Mouse (Mus musculus): ENCODE results near the gene Inpp4b.

Inpp4b gene

DNA sequence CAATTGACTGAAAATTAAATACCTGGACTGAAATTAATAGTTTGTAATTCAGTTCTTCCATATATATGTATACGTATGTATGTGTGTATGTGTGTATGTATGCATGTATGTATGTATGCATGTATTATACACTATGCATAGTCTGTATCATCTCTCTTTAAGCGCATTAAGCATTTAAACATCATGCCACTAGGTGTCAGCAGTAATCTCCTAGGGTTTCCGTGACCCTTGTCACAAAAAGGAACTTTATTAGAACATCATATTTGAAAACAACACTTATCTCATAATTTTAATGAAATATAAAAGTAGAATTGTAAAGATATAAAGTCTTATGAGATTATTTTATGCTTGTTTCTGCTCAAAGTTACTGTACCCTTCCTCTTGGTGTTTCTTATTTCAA lies 136.3 kb downstream of the Inpp4b start:
- no peak for DNase-seq (ENCODE audit: low spot score)

DNA sequence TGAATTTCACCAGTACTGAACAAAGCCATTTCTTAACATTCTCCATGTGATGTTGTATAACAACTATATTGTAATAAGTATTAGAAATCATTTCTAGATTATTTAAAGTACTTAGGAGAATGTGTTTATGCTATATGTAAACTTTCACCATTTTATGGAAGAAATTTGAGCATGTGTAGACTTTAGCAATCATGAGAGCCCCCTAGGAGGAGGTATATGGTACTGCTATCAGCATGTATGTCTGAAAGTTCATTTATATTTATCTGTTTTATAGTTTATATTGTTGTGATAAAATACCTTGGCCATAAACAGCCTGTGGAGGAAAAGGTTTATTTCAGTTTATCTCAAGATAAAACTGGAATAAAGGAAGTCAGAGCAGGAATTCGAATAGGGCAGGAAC lies 141.5 kb downstream of the Inpp4b start:
- no peak for DNase-seq (ENCODE audit: low spot score)

DNA sequence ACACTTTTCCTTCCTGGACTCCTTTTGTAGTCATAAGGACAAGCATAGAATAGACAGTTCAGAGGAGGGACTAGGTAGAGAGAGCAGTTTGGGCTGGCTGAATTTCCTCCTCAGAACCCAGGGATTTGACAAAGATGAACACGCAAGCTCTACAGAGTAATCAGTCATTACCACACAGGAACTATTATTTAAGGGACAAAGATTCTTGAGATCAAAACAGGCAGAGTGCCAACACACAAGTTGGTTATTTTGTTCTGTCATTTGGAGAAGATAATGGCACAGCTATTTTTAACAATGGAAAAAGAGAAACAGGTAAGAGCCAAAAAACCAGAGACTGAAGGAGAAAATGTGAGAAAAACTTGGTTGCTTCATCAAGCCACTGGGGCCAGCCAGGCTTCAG lies 143.3 kb downstream of the Inpp4b start:
- DNase-seq (ENCODE audit: low spot score): no peak

DNA sequence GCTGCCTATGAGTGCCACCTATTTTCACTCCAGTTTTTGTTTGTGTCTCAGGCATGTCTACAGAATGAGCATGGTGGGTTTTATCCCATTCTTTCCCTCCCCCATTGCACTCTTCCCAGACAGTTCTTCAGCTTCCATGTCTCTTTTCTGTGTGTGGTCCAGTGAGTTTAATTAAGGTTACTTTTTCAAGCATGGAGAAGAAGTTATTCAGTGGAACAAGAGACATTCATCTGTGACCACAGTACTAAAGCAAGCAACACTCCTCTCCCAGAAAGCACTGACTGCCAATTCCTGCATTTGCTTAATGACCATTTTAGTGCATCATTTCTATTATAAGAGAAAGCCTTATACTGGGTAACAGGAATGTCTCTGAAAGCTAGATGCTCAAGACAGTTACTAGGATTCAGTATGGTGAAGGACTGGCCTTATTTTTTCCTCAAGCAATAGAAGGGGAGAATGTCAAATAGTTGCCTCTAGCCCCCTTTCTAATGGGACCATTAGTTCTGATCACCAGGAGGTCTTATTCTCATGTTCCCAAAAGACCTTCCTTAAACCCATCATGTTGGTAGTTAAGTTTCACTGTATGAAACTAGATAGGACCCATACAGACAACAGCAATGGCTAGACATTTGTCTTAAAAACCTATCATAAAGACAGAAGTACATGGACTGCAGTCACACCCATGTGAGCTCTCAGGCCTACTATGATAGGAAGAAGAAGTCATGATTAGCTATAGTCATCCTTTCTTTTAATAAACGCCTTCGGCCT lies 147.7 kb downstream of the Inpp4b start:
- DNase-seq (ENCODE audit: low spot score): no peak

DNA sequence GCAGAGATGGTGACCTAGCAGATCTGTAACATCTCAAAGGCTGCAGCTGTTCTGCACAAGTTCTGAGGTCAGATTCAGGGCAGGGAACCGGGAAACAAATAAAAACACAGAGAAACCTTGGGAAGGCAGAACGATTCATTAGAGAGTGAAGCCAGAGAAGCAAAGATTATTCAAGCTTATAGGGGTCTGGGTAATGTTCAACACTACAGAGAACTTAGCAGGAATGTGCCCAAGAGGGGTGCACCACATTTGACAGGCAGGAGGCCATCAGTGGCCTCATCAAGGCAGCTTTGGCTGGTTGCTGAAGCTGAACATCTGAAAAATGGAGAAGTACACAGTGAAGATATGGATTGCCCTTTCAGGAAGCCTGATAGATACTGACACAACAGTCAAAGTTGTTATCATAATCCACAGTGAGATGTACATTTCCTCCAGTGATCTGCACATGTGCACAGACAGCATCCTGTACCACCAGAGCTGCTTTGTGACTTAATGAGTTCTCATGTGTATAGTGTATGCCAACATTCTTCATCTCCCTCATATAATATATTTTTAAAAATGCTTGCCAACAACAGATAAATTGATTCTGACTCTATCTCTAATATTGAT lies 148.8 kb downstream of the Inpp4b start:
- no peak for DNase-seq (ENCODE audit: low spot score)

DNA sequence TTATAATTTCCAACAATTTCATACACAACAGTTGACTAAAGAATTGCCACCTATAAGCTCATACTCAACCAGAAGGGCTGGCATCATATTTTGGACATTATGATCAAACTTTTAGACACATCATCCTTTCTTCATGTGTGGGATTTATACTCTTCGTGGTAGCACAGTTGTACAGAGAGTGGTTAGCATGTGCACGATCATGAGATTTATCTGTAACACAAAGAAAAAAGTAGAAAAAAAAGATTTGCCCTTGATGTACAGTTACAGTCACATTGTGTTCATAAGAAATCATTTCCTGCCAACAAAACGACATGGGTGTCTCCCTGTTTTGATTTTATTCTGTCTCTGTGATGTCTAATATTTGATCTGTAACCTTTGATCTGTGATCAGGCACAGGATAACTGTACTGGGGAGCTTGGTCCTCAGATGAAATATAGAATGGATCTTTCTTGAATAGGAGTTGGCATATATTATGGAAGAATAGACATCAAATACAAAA lies 149.4 kb downstream of the Inpp4b start:
- no peak for DNase-seq (ENCODE audit: low spot score)

DNA sequence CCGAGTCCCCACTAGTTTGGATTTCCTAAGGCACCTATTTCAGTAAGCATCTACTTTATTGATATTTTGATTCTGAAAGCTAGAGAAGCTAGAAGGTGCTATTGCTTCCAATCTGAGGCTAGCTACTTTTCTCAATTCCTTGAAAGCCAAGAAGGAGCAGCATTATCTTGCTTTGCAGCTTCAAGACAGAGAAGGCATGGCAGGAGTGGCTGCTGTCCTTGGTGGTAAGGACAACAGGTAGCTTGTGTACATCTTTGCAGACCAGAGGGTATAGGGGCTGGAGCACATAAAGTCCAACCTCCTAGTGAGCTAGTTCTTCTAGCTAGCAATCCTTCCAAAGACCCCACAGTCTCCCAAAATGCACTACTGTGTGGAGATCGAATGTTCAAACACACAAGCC lies 152.5 kb downstream of the Inpp4b start:
- DNase-seq (ENCODE audit: low spot score): no peak

GRCm38 (mm10) chr8:81497646-81498045 lies 155.3 kb downstream of the Inpp4b start:
- no peak for DNase-seq (ENCODE audit: low spot score)

GRCm38 (mm10) chr8:81502216-81502615 lies 159.9 kb downstream of the Inpp4b start:
- no peak for DNase-seq (ENCODE audit: low spot score)

DNA sequence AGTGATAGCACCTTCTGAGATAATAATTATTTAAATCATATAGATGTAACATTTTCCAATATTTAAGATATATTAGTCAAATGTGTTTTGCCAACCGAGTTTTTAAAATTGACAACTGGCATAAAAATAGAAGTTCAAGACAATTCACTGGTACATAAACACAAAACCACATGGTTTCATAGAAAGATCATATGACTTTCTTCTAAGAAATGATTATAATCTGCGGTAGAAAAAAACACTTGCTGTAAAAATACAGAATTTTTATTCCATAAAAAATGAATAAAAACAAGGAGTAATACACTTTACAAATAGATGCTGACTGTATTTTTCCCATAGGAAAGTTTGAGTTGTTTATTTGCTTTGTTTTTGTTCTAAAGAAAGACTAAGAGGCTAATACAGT lies 160.6 kb downstream of the Inpp4b start:
- no peak for DNase-seq (ENCODE audit: low spot score)

DNA sequence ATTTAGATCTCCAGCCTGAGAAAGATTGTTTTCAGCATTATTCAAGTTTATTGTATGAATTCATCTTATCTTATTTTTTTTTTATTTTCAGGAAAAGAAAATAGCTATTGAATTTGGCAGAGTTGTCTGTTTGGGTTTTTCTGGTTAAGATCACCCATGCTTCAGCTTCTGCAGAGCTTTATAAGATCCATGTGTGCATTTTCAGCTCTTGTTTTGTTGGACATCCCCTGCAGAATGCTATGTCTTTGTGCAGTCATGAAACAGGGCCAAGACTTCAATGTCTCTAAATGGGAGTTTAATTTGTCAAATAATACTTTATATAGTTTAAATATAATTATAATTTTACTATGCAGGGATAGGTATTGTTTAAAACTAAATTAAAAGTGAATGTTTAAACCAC lies 170.5 kb downstream of the Inpp4b start:
- no peak for DNase-seq (ENCODE audit: low spot score)

GRCm38 (mm10) chr8:81514425-81514824 lies 172.1 kb downstream of the Inpp4b start:
- no peak for DNase-seq (ENCODE audit: low spot score)

GRCm38 (mm10) chr8:81522085-81522484 lies 179.7 kb downstream of the Inpp4b start:
- DNase-seq (ENCODE audit: low spot score): no peak

GRCm38 (mm10) chr8:81524561-81524960 lies 182.2 kb downstream of the Inpp4b start:
- DNase-seq (ENCODE audit: low spot score): no peak

GRCm38 (mm10) chr8:81527661-81528060 lies 185.3 kb downstream of the Inpp4b start:
- no peak for DNase-seq (ENCODE audit: low spot score)

DNA sequence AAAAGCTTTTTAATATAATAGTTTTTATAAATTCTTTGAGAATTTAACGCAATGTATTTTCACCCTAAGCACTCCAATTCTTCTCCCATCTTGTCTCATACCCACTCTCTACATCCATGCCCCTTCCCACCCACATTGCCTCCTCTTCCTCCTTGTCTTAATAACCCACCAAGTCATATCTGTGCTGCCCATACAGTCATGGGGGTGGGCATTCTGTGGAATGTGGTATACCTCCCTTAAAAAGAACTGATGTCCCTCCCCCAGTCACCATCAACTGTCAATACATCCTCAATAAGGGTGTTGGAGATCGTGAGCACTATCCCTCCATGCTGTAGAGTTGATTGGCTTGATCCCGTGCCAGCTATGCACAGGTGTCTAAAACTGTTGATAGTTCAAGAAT lies 196.0 kb downstream of the Inpp4b start:
- no peak for DNase-seq (ENCODE audit: low spot score)

DNA sequence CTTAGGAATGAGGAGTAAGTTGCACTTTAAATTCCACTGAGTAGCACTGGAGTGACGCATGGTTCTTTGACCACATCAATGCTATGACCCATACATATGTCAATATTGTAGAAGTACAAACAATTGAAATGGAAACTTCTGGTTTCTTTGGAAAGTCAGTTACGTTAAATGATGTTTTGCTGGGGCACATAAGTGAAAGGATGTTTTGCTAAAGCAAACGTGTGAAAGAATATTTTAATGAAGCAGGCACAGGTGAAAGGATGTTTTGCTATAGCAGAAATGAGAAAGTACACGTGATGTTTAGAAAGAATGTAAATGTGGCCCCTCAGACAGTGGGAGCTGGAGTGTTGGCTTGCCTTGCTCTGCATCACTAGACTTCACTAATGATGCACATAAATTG lies 216.2 kb downstream of the Inpp4b start:
- no peak for DNase-seq (ENCODE audit: low spot score)

DNA sequence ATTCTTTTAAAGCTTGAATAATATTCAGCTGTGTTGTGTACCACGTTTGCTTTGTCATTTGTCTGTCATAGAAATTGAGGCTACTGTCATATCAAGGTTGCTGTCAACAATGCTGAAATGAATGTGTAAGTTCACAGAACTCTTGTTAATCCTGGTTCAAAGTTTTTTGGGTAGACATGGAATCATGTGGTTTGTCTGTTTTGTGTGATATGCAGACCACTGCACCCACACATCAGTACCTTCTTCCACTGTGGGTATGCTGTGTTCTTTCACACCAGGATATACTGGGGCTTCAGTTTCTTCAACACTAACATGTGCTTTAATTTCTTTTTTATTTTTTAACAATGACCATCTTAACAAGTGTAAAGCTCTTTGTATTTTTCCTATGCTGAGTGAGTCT lies 220.0 kb downstream of the Inpp4b start:
- no peak for DNase-seq (ENCODE audit: low spot score)

- DNase-seq (ENCODE audit: low spot score): no peak
These were observed 223.1 kb downstream of the Inpp4b start for GRCm38 (mm10) chr8:81565484-81565883.

DNA sequence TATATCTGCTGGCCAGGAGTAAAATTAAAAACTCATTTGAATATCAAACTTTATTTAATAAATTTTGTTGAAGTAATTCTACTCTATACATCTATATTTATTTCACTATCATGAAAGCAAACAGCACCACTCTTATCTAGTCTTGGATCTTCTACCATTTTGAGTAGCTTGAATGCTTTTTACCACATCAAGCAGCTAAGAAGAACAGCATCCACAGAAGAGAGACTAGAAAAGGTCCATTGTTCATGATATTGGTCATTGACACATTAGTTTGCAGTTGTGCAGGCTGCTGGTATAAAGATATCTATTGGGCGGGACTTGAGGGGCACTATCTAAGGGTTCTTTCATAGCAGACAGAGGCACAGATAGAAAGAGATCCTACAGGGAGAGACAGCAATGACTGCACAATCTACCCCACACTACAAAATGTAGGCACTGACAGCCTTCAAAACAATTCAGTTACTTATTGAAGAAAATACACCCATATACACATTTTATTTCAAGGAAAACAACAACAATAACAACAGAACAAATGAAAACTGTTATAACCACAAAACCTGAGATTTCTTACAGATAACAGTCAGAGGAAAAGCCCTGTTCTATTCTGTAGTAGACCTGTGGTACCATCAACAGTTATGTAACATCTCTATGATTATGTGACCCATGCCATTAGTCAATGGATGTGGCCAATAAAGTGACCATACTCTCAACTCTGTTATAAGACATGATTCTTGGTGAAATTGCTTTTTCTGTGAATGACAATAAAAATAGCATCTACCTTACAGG lies 230.2 kb downstream of the Inpp4b start:
- DNase-seq (ENCODE audit: low spot score): no peak

DNA sequence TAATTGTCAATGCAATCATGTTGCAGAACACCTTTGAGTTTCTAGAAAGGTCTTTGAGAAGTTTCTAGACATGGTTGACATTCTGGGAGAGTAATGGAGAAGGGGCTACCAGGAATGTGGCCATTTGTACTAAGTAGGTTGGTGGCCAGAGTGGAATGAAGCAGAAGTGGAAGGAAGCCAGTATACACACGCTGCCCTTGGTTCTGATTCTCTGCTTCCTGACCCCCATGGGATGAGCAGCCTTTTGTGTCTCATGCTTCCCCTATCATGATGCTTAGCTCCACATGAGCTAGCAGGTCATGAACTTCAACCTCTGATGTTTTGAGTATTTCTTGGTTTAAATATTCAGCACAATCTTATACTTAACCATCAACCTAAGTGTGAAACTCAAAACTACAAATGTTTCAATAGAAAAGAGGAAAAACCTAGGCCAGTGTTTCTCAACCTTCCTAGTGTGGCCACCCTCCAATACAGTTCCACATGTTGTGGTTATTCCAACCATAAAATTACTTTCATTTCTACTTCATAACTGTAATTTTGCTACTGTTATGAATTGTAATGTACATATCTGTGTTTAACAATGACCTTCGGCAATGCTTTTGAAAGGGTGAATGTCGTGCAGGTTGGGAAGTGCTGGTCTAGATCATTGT lies 233.0 kb downstream of the Inpp4b start:
- no peak for DNase-seq (ENCODE audit: low spot score)

DNA sequence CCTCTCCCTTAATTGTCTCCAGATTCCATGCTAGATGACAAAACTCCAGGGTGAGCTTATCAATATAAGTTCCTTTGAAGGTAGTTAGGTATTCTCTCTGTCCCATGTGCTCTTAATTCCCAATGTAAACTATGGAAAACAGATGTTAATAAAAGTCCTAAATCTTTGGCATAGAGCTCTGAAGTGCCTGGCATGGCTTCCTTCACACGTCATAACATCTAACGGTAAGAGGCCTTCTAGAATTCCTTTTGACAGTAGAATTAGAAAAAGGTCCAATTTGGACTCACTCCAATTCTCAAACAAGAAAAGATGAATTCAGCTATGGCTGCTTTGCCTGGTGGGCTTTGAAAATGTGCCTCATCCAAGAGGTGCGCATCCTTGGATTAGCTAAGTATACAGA lies 236.6 kb downstream of the Inpp4b start:
- no peak for DNase-seq (ENCODE audit: low spot score)
